Mouse (Mus musculus) lung, embryonic 16.5 days (tissue): ENCODE results near the gene Zc3h4. TPM values are rescaled to one million over a fixed set of nuclear protein-coding genes. Genes with fewer than 3 reads are reported as not detected.

ENCODE experiments used
- ATAC-seq: fragments of 200-750 bp; cut with Nextera tagmentation; 2 replicates; pipeline ENCODE4 v1.8.0; 2017; ENCODE audit warnings: low read depth, mild to moderate bottlenecking, moderate library complexity
- H3K27ac ChIP-seq: fragments of 300-500 bp; sonication (generic); 2 replicates; pipeline ENCODE4 v1.5.1; 2014; ENCODE audit warnings: mild to moderate bottlenecking, control low read depth, low read length
- H3K27me3 ChIP-seq: fragments of 300-500 bp; sonication (generic); 2 replicates; pipeline ENCODE4 v1.6.1; 2014; ENCODE audit warnings: low read depth, low read length, mixed read lengths; ENCODE audit not compliant: control insufficient read depth, insufficient read depth
- H3K36me3 ChIP-seq: fragments of 300-500 bp; sonication (generic); 2 replicates; pipeline ENCODE4 v1.6.1; 2014; ENCODE audit warnings: low read length; ENCODE audit not compliant: control insufficient read depth, insufficient read depth
- H3K4me1 ChIP-seq: fragments of 300-500 bp; sonication (generic); replicated peaks from 2 replicates; pipeline ENCODE4 v1.6.1; 2014; ENCODE audit warnings: low read length, mixed read lengths; ENCODE audit not compliant: control insufficient read depth, insufficient read depth
- H3K4me2 ChIP-seq: fragments of 300-500 bp; sonication (generic); 2 replicates; pipeline ENCODE4 v1.6.1; 2014; ENCODE audit warnings: low read depth, low read length, control low read depth
- H3K4me3 ChIP-seq: fragments of 300-500 bp; sonication (generic); 2 replicates; pipeline ENCODE4 v1.5.1; 2014; ENCODE audit warnings: mild to moderate bottlenecking, low read length, control low read depth
- H3K9ac ChIP-seq: fragments of 300-500 bp; sonication (generic); 2 replicates; pipeline ENCODE4 v1.6.1; 2014; ENCODE audit warnings: low read length, control low read depth
- H3K9me3 ChIP-seq: fragments of 300-500 bp; sonication (generic); 2 replicates; pipeline ENCODE4 v1.6.1; 2016; ENCODE audit warnings: low read length; ENCODE audit not compliant: control insufficient read depth
- WGBS: fragments of 180-500 bp; shearing (Covaris S2); extraction: QIAGEN DNeasy Blood & Tissue Kit; methylation state at CpG from one replicate; pipeline ENCODE4 v1.1.7; 2014; 5-methylcytosine and 5-hydroxymethylcytosine counted together
- polyA plus RNA-seq: library from polyadenylated mRNA; unstranded; fragments of >200 nt; fragmentation: Nextera tagmentation; extraction: Ambion mirVana; gene quantifications from 2 replicates; pipeline ENCODE4 v1.2.1, GENCODE M21; 2015

The Zc3h4 gene
- polyA plus RNA-seq, 1 experiment from 2014 or later = 13.2 TPM

DNA sequence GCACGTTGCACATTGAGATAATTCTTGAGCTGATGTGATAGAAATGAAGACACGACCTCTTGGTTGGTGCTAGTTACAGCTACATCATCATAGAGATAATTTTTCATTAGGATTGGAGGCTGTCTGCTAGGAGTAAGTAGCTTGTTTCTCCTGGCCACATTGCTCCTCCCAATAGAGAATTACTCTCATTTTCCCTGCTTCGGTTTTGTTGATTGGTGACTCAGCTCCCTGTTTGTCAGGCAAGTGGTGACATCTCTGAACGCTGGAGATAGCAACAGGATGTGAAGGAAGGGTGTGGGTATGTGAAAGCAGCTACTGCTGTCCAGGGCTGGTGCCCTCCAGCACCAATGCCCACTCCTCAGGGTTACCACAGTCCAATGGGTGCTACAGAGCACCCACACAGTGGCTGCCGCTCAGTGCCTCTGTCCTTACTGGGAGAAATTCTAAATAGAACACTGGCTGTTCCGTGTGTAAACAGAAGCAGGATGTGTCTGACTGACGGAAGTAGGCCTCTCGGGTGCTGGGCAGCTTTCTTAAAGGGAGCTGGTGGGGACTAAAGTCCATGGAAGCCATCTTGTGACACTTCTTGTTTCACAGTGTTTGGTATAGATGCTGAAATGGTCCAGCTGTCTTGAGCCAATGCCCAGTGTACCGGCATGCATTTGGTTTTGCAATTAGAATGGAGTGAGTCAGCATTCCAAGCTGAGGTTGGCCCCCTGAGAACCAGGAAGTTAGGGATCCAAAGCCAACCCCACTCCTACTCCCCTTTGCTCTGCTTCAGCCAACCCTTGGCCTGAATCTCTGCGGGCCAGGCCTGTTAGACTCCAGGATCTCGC lies 5.0 kb downstream of the Zc3h4 start:
- Histone ChIP-seq H3K9ac (peak overlapping the region; percentile 55), H3K27ac (peak overlapping the region; percentile 99), H3K27me3 (no peaks in the 10 kb centered on the region), H3K9me3 (no peaks in the 10 kb centered on the region), H3K4me3 (peak overlapping the region; percentile 16), H3K4me1 (peaks cover 30% of the 10 kb centered on the region), H3K36me3 (no peaks in the 10 kb centered on the region), H3K4me2 (peak overlapping the region; percentile 50)
- peak; percentile 81 for ATAC-seq
- 18% methylated on average over 11 of the region's 11 CpGs for WGBS

DNA sequence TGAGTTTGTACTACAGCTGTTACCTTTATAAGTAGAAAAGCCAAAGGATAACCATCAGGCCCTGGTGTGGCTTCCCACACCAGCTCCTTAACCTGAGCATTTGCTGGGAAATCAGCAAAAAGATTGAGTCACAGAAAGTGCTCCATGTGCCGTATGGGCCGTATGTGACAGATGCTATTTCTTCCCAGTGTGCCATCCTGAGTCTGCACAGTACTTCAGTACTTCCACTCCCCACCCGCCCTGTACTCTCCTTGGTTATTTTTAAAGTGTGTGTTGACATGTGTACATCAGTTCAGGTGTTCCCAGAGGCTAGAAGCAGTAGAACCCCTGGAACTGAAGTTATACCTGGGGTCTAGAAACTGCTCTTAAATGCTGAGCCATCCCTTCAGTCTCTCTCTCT lies 6.3 kb downstream of the Zc3h4 start:
- Histone ChIP-seq H3K4me1 (peaks cover 34% of the 10 kb centered on the region), H3K4me3 (no peak overlapping the region), H3K4me2 (no peak overlapping the region), H3K36me3 (0 out of 2 replicates have a peak, but pooled peaks cover 2% of the 10 kb centered on the region), H3K27me3 (no peaks in the 10 kb centered on the region), H3K9ac (no peak overlapping the region), H3K9me3 (no peaks in the 10 kb centered on the region), H3K27ac (no peak overlapping the region)
- ATAC-seq = no peak
- 91% methylated on average over 3 of the region's 3 CpGs for WGBS

DNA sequence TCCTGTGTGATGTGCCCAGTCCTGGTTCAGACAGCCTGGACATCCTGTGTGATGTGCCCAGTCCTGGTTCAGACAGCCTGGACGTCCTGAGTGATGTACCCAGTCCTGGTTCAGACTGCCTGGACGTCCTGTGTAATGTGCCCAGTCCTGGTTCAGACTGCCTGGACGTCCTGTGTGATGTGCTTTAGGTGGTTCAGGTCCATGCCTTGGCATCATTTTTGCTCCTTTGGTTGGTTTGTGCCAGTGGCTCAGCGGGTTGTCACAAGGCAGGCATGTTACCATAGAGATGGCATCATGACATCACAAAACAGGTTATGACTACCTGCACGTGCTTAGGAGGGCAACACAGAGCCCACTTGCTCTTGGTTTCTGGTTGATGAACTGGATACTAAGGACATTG lies 10.4 kb downstream of the Zc3h4 start:
- no peak for ATAC-seq
- no peaks in the 10 kb centered on the region for H3K27me3 ChIP-seq
- H3K4me1 ChIP-seq = peaks cover 20% of the 10 kb centered on the region
- no peak overlapping the region for H3K27ac ChIP-seq
- WGBS = 91% methylated on average over 5 of the region's 5 CpGs
- no peak overlapping the region for H3K4me2 ChIP-seq
- H3K36me3 ChIP-seq = peaks cover 4% of the 10 kb centered on the region; the same call in 1 of the 2 replicates
- no peak overlapping the region for H3K4me3 ChIP-seq
- H3K9ac ChIP-seq = no peak overlapping the region
- H3K9me3 ChIP-seq = no peaks in the 10 kb centered on the region

DNA sequence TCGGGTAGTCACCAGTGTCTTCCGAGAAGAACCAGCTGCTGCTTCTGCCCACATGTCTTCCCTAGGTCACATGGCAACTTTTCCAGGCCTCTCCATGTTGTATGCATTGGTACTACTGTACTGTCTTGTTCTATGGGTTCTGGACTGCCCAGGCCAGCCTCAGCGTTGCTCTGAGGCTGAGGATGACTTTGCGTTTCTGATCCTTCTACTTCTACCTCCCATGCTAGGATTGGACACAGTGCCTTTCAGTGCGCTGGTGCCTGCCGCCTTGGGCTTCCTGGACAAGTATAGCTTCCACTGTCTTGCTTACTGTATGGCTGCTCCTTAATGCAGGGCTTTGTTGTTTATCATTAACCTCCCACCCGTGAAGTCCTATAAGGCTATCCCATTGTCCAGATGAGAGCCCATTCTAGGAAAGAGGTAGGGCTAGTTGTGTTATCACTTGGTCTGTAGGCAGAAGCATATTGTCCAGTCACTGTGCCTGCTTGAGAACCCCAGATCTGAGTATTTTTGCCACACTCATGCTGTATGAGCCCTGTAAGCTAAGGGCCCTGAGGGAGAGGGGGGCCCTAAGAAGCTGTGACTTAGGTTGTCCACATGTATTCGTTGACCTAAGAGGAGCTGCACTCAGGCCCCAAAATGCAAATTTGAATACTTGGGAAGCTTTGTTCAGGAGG lies 11.6 kb downstream of the Zc3h4 start:
- 0 out of 2 replicates have a peak overlapping the region, but pooled peaks have one; percentile 2 for H3K27ac ChIP-seq
- no peak overlapping the region for H3K9ac ChIP-seq
- WGBS = 73% methylated on average over 8 of the region's 8 CpGs
- no peaks in the 10 kb centered on the region for H3K27me3 ChIP-seq
- no peak; the same call in 1 of the 2 replicates for ATAC-seq
- no peaks in the 10 kb centered on the region for H3K9me3 ChIP-seq
- peaks cover 14% of the 10 kb centered on the region for H3K36me3 ChIP-seq
- no peak overlapping the region for H3K4me2 ChIP-seq
- H3K4me3 ChIP-seq = no peak overlapping the region
- H3K4me1 ChIP-seq = peaks cover 15% of the 10 kb centered on the region

DNA sequence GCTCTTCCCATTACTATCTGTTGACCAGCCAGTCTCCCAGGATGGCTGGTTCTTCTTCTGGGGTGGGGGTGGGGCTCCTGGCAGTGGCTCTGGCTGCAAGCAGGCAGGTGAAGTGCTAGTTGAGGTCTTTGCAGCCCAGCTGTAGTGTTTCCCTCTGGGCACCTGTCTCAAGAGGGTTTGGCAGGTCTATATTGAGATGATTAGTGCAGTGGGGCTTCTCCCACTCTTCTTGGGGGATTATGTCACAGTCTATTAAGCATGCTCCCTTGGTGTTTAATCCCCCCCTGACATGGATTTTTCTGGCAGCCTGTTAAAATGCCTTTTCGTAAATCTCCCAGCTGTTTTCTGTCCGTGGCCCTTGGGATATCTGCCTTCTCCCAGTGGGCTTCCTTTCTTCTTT lies 12.2 kb downstream of the Zc3h4 start:
- Histone ChIP-seq H3K36me3 (peaks cover 19% of the 10 kb centered on the region), H3K27ac (0 out of 2 replicates have a peak overlapping the region, but pooled peaks have one; percentile 29), H3K4me1 (peaks cover 15% of the 10 kb centered on the region), H3K4me2 (no peak overlapping the region), H3K9me3 (no peaks in the 10 kb centered on the region), H3K9ac (no peak overlapping the region), H3K4me3 (no peak overlapping the region), H3K27me3 (no peaks in the 10 kb centered on the region)
- ATAC-seq = peak; percentile 30
- WGBS = 68% methylated on average over 2 of the region's 2 CpGs

DNA sequence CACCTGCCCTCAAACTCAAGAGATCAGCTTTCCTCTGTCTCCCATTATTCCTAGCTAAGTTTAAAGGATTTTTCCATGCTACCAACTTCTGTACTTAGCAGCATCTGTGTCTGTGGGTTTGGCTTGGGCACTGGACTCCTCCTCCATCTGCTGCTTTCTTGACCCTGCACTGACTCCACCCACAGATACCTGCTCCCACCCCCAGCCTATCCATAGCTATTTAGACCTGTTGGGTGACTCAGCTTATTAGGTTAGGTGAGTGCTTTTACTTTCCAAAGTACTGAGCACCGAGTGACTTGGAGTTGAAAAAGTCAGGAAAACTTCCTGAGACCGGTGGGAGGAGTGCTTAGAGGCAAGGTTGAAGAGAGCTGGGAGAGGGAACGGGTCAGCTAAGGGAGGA lies 14.7 kb downstream of the Zc3h4 start:
- peak overlapping the region; percentile 45; the same call in 1 of the 2 replicates for H3K27ac ChIP-seq
- no peak overlapping the region for H3K4me2 ChIP-seq
- peaks cover 37% of the 10 kb centered on the region for H3K36me3 ChIP-seq
- WGBS = 67% methylated on average over 3 of the region's 3 CpGs
- no peak overlapping the region for H3K4me3 ChIP-seq
- peak; percentile 43 for ATAC-seq
- no peaks in the 10 kb centered on the region for H3K27me3 ChIP-seq
- H3K9me3 ChIP-seq = no peaks in the 10 kb centered on the region
- peaks cover 15% of the 10 kb centered on the region for H3K4me1 ChIP-seq
- no peak overlapping the region for H3K9ac ChIP-seq

DNA sequence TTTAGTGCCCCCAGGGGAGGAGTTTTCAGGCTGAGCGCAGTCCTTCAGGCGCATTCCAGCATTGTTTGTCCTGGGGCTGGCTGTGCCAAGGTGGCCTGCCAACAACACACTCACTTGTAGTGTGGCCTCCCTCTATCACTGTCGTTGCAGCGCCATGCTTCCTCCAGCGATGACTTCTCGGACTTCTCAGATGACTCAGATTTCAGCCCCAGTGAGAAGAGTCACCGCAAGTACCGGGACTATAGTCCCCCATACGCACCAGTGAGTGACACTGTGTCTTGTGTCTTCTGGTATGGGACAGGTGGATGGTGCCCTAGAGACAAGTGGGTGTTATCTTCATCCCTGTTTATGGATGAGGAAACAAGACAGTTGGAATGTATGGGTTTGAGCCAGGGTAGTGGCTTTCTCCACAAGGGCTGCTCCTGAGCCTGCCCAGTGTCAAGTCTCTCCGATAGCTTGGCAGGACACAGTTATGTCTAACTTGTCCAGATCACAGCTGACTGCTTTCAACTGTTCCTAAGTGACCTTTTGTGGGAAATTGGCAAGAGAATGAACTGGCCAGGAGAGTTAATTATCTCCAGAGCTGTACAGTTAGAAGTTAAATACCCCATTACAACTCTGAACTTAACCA lies 16.5 kb downstream of the Zc3h4 start:
- no peak overlapping the region for H3K4me3 ChIP-seq
- peak; percentile 10; the same call in 1 of the 2 replicates for ATAC-seq
- H3K27ac ChIP-seq = no peak overlapping the region
- H3K9me3 ChIP-seq = no peaks in the 10 kb centered on the region
- H3K36me3 ChIP-seq = peaks cover 51% of the 10 kb centered on the region
- H3K4me2 ChIP-seq = no peak overlapping the region
- WGBS = 77% methylated on average over 10 of the region's 10 CpGs
- no peaks in the 10 kb centered on the region for H3K27me3 ChIP-seq
- H3K4me1 ChIP-seq = peaks cover 10% of the 10 kb centered on the region
- H3K9ac ChIP-seq = no peak overlapping the region

DNA sequence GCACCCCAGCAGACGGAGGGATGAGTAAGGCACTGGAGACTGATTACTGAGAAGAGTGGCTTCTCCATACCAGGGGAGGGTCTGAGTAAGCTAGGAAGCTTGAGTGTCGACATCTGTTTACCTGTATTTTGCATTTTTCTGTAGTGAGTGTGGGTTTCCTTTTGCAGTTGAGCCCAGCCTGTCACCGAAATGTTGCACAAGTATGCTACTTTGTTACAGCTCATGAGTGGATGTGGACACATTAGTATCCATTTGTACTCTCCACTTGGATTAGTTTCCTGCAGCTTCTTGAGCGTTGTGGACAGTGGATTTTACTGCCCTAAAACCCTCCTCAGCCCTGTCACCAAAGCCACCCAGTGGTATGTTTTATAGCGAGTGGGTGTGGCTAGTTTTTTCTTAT lies 18.0 kb downstream of the Zc3h4 start:
- no peak overlapping the region for H3K27ac ChIP-seq
- 85% methylated on average over 5 of the region's 5 CpGs for WGBS
- H3K36me3 ChIP-seq = peaks cover 62% of the 10 kb centered on the region
- H3K4me3 ChIP-seq = no peak overlapping the region
- H3K4me2 ChIP-seq = no peak overlapping the region
- peaks cover 2% of the 10 kb centered on the region; the same call in 1 of the 2 replicates for H3K4me1 ChIP-seq
- no peaks in the 10 kb centered on the region for H3K27me3 ChIP-seq
- H3K9me3 ChIP-seq = no peaks in the 10 kb centered on the region
- H3K9ac ChIP-seq = no peak overlapping the region
- no peak for ATAC-seq
